In the genomic region with DNA sequence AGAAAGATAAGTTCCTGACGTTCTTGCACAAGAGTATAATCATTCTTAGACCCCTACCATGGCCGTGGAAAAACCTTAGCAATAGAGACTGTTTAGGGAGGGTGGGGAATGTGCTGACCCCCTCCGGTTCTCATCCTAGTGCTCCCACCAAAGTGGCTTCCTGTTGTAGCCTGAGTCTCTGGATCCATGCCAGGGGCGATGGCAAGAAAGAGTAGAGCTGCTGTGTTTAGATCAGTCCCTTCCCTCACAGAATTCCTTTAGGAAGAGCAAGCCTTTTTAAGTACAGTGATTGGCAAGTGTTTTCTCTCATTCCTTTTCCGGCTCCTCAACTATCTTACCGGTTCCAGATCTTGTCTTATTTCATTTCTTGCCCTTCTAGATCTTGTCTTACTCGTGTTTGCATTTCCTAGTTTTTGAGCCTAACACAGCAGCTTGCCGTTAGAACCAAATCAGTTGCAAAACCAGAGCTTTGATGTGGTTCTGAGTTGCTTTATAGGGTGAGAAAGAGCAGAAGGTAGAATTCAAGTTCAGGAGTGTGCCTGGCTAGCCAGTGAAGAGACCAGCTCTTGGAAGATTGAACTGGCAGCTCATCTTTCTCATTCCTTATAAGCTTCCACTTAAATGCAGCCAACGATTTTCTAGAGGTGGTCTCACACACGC, we compare ENCODE assay signal across 9 mouse cellular contexts. TPM values are rescaled to one million over a fixed set of nuclear protein-coding genes. Genes with fewer than 3 reads are reported as not detected.
DNase-seq lines count a peak whose midpoint lies in the region; ATAC-seq and TF ChIP-seq lines count a peak whose summit lies in the region.
"Had no signal": no experiment of that assay in that cellular context is flagged by ENCODE, and none has a peak within 500 bp of the region (broad histone marks: within the 10 kb centered on the region; RNA-seq: fewer than 3 reads in every experiment).

No protein-coding gene starts in this region.

- H3K9me3 ChIP-seq in neural tube, embryonic 11.5 days (ENCODE audit: control insufficient read depth, low read length), result no peaks in the 10 kb centered on the region
- H3K9me3 ChIP-seq in heart, postnatal 0 days (replicated peaks; ENCODE audit: control insufficient read depth, low read length), result no peaks in the 10 kb centered on the region
- H3K9me3 ChIP-seq in limb, embryonic 14.5 days (ENCODE audit: control insufficient read depth, low read length), result no peaks in the 10 kb centered on the region
- H3K9me3 ChIP-seq in neural tube, embryonic 12.5 days, result no peaks in the 10 kb centered on the region

- no peak for TF ChIP-seq POLR2A in limb, embryonic 14.5 days (IDR thresholded peaks at IDR 0.05; ENCODE audit: borderline replicate concordance, extremely low read depth, insufficient read depth, insufficient read length)

- peaks cover 24% of the 10 kb centered on the region for H3K4me1 ChIP-seq in neural tube, embryonic 11.5 days (ENCODE audit: control insufficient read depth, insufficient read depth, low read length)
- peaks cover 53% of the 10 kb centered on the region for H3K4me1 ChIP-seq in heart, postnatal 0 days (ENCODE audit: control insufficient read depth, insufficient read depth)
- peaks cover 40% of the 10 kb centered on the region for H3K4me1 ChIP-seq in limb, embryonic 14.5 days (ENCODE audit: control insufficient read depth, insufficient read depth, low read length)
- H3K4me1 ChIP-seq in neural tube, embryonic 12.5 days, result peaks cover 49% of the 10 kb centered on the region

- H3K27ac ChIP-seq in neural tube, embryonic 11.5 days (ENCODE audit: low read depth, low read length), result no peak overlapping the region
- H3K27ac ChIP-seq in heart, postnatal 0 days (ENCODE audit: low read depth), result peak overlapping the region; percentile 92
- H3K27ac ChIP-seq in limb, embryonic 14.5 days (replicated peaks; ENCODE audit: low read depth, low read length), result no peak overlapping the region
- H3K27ac ChIP-seq in neural tube, embryonic 12.5 days, result no peak overlapping the region

- H3K4me3 ChIP-seq in neural tube, embryonic 11.5 days (ENCODE audit: low read depth, low read length), result peak overlapping the region; percentile 92
- peak overlapping the region; percentile 93 for H3K4me3 ChIP-seq in heart, postnatal 0 days (ENCODE audit: low read depth, low read length)
- H3K4me3 ChIP-seq in limb, embryonic 14.5 days (replicated peaks; ENCODE audit: low read length), result peak overlapping the region; percentile 74
- H3K4me3 ChIP-seq in neural tube, embryonic 12.5 days, result peak overlapping the region; percentile 96

- TF ChIP-seq CTCF in heart, postnatal 0 days (IDR thresholded peaks at IDR 0.05; ENCODE audit: low read depth), result no peak

- peak overlapping the region; percentile 97 for H3K4me2 ChIP-seq in neural tube, embryonic 11.5 days (ENCODE audit: low read depth)
- peak overlapping the region; percentile 97 for H3K4me2 ChIP-seq in heart, postnatal 0 days (ENCODE audit: low read depth, low read length)
- H3K4me2 ChIP-seq in limb, embryonic 14.5 days (replicated peaks; ENCODE audit: low read depth, low read length, severe bottlenecking), result peak overlapping the region; percentile 96
- peak overlapping the region; percentile 99 for H3K4me2 ChIP-seq in neural tube, embryonic 12.5 days (replicated peaks)

- H3K9ac ChIP-seq in neural tube, embryonic 11.5 days (ENCODE audit: low read length), result no peak overlapping the region
- peak overlapping the region; percentile 97 for H3K9ac ChIP-seq in heart, postnatal 0 days (replicated peaks; ENCODE audit: low read depth, low read length)
- H3K9ac ChIP-seq in limb, embryonic 14.5 days (ENCODE audit: low read depth, low read length, severe bottlenecking), result no peak overlapping the region
- 0 out of 2 replicates have a peak overlapping the region, but pooled peaks have one; percentile 9 for H3K9ac ChIP-seq in neural tube, embryonic 12.5 days

- 36% methylated on average over 10 of the region's 10 CpGs for WGBS in neural tube, embryonic 11.5 days
- 11% methylated on average over 10 of the region's 10 CpGs for WGBS in heart, postnatal 0 days
- WGBS in limb, embryonic 14.5 days, result 26% methylated on average over 10 of the region's 10 CpGs
- WGBS in neural tube, embryonic 12.5 days, result 41% methylated on average over 10 of the region's 10 CpGs

- TF ChIP-seq EP300 in heart, postnatal 0 days (IDR thresholded peaks at IDR 0.05; ENCODE audit: low read depth), result no peak

- no peak for ATAC-seq in neural tube, embryonic 11.5 days (ENCODE audit: insufficient read depth, low FRiP score, low TSS enrichment)
- no peak for ATAC-seq in heart, postnatal 0 days (ENCODE audit: insufficient read depth, low read depth)
- no peak for ATAC-seq in limb, embryonic 14.5 days (ENCODE audit: low FRiP score, low read depth)
- no peak for ATAC-seq in neural tube, embryonic 12.5 days (ENCODE audit: low FRiP score, low read depth)

- no peaks in the 10 kb centered on the region; the same call in 1 of the 2 replicates for H3K36me3 ChIP-seq in neural tube, embryonic 11.5 days (ENCODE audit: control insufficient read depth, insufficient read depth, low read length)
- peaks cover 9% of the 10 kb centered on the region for H3K36me3 ChIP-seq in heart, postnatal 0 days (replicated peaks; ENCODE audit: control insufficient read depth, insufficient read depth, low read length)
- no peaks in the 10 kb centered on the region; the same call in 1 of the 2 replicates for H3K36me3 ChIP-seq in limb, embryonic 14.5 days (ENCODE audit: control insufficient read depth, insufficient read depth, low read length)
- H3K36me3 ChIP-seq in neural tube, embryonic 12.5 days, result no peaks in the 10 kb centered on the region

- no peak for DNase-seq in neural tube, embryonic 11.5 days (ENCODE audit: low spot score)
- DNase-seq in neural tube, embryonic 10.5 days (ENCODE audit: extremely low spot score, low spot score), result no peak
- DNase-seq in cerebellum, adult 8-10 months, result peak; percentile 50
- DNase-seq in heart, postnatal 0 days (ENCODE audit: low spot score), result no peak
- DNase-seq in limb, embryonic 14.5 days (ENCODE audit: low spot score), result no peak
- DNase-seq in embryo, embryonic 11 days, result no peak
- no peak for DNase-seq in layer of hippocampus, adult 18-20 months (ENCODE audit: low spot score in 2 of 2)

- H3K27me3 ChIP-seq in neural tube, embryonic 11.5 days (ENCODE audit: control insufficient read depth, insufficient read depth, low read length), result peaks cover 8% of the 10 kb centered on the region
- H3K27me3 ChIP-seq in heart, postnatal 0 days (ENCODE audit: control insufficient read depth, insufficient read depth, low read length), result no peaks in the 10 kb centered on the region
- 0 out of 2 replicates have a peak, but pooled peaks cover 12% of the 10 kb centered on the region for H3K27me3 ChIP-seq in limb, embryonic 14.5 days (ENCODE audit: control insufficient read depth, insufficient read depth, low read length)
- peaks cover 18% of the 10 kb centered on the region for H3K27me3 ChIP-seq in neural tube, embryonic 12.5 days (replicated peaks)

RNA-seq across cellular contexts. Expression of a gene that starts 1.9 kb away (rescaled TPM):
- 28.5 and 29.2 TPM in 2 replicates for polyA plus RNA-seq in neural tube, embryonic 11.5 days (2014; fragmentation: Nextera tagmentation; extraction: Ambion mirVana)
- 39.4 and 44.2 TPM in 2 replicates for total RNA-seq in heart, postnatal 0 days (2014; rRNA removed; ENCODE audit: low replicate concordance)
- polyA plus RNA-seq in heart, postnatal 0 days (2015; fragmentation: Nextera tagmentation; extraction: Ambion mirVana), result 39.9 and 48.4 TPM in 2 replicates
- polyA plus RNA-seq in limb, embryonic 14.5 days (2012; rRNA removed), result 7.9 and 8.0 TPM in 2 replicates
- polyA plus RNA-seq in limb, embryonic 14.5 days (2014; fragmentation: Nextera tagmentation; extraction: Ambion mirVana), result 24.4 and 27.9 TPM in 2 replicates
- polyA plus RNA-seq in neural tube, embryonic 12.5 days (2016; fragmentation: Nextera tagmentation; extraction: Ambion mirVana), result 25.2 and 25.4 TPM in 2 replicates
- 10 to 100 TPM; 71.4 to 77.5 TPM for total RNA-seq in layer of hippocampus, adult 18-20 months (2021)

RNA-seq across cellular contexts. Expression of a gene that starts 15.0 kb away (rescaled TPM):
- 0.90 and 0.96 TPM in 2 replicates for polyA plus RNA-seq in neural tube, embryonic 11.5 days (2014; fragmentation: Nextera tagmentation; extraction: Ambion mirVana)
- total RNA-seq in heart, postnatal 0 days (2014; rRNA removed; ENCODE audit: low replicate concordance), result 5.7 and 6.8 TPM in 2 replicates
- 3.3 and 3.4 TPM in 2 replicates for polyA plus RNA-seq in heart, postnatal 0 days (2015; fragmentation: Nextera tagmentation; extraction: Ambion mirVana)
- polyA plus RNA-seq in limb, embryonic 14.5 days (2012; rRNA removed), result 1.7 and 1.8 TPM in 2 replicates
- 0.88 and 1.4 TPM in 2 replicates for polyA plus RNA-seq in limb, embryonic 14.5 days (2014; fragmentation: Nextera tagmentation; extraction: Ambion mirVana)
- 1.6 and 1.9 TPM in 2 replicates for polyA plus RNA-seq in neural tube, embryonic 12.5 days (2016; fragmentation: Nextera tagmentation; extraction: Ambion mirVana)
- 1 to 10 TPM; 6.5 to 6.7 TPM for total RNA-seq in layer of hippocampus, adult 18-20 months (2021)

RNA-seq across cellular contexts. Expression of a gene that starts 19.2 kb away (rescaled TPM):
- 0.24 and 0.39 TPM in 2 replicates for polyA plus RNA-seq in neural tube, embryonic 11.5 days (2014; fragmentation: Nextera tagmentation; extraction: Ambion mirVana)
- 1.6 and 7.6 TPM in 2 replicates for total RNA-seq in heart, postnatal 0 days (2014; rRNA removed; ENCODE audit: low replicate concordance)
- polyA plus RNA-seq in heart, postnatal 0 days (2015; fragmentation: Nextera tagmentation; extraction: Ambion mirVana), result 2.0 and 2.6 TPM in 2 replicates
- polyA plus RNA-seq in limb, embryonic 14.5 days (2012; rRNA removed), result 2.0 and 2.1 TPM in 2 replicates
- polyA plus RNA-seq in limb, embryonic 14.5 days (2014; fragmentation: Nextera tagmentation; extraction: Ambion mirVana), result 0.74 and 0.82 TPM in 2 replicates
- polyA plus RNA-seq in neural tube, embryonic 12.5 days (2016; fragmentation: Nextera tagmentation; extraction: Ambion mirVana), result 0.41 and 1.1 TPM in 2 replicates
- 1 to 10 TPM; 2.2 to 2.5 TPM for total RNA-seq in layer of hippocampus, adult 18-20 months (2021)

RNA-seq across cellular contexts. Expression of a gene that starts 25.1 kb away (rescaled TPM):
- not detected in 2 replicates for polyA plus RNA-seq in neural tube, embryonic 11.5 days (2014; fragmentation: Nextera tagmentation; extraction: Ambion mirVana)
- not detected in 2 replicates for total RNA-seq in heart, postnatal 0 days (2014; rRNA removed; ENCODE audit: low replicate concordance)
- not detected in 2 replicates for polyA plus RNA-seq in heart, postnatal 0 days (2015; fragmentation: Nextera tagmentation; extraction: Ambion mirVana)
- 1.00 TPM in 1 of 2 replicates, not detected in the other for polyA plus RNA-seq in limb, embryonic 14.5 days (2012; rRNA removed)
- polyA plus RNA-seq in limb, embryonic 14.5 days (2014; fragmentation: Nextera tagmentation; extraction: Ambion mirVana), result not detected in 2 replicates
- polyA plus RNA-seq in neural tube, embryonic 12.5 days (2016; fragmentation: Nextera tagmentation; extraction: Ambion mirVana), result not detected in 2 replicates
- total RNA-seq in layer of hippocampus, adult 18-20 months (2021), result not detected
- total RNA-seq: adrenal gland, postnatal 36 days had no signal

RNA-seq across cellular contexts. Expression of a gene that starts 32.1 kb away (rescaled TPM):
- 10.9 and 12.6 TPM in 2 replicates for polyA plus RNA-seq in neural tube, embryonic 11.5 days (2014; fragmentation: Nextera tagmentation; extraction: Ambion mirVana)
- total RNA-seq in heart, postnatal 0 days (2014; rRNA removed; ENCODE audit: low replicate concordance), result 0.19 and 0.38 TPM in 2 replicates
- 0.03 and 0.07 TPM in 2 replicates for polyA plus RNA-seq in heart, postnatal 0 days (2015; fragmentation: Nextera tagmentation; extraction: Ambion mirVana)
- 0.16 and 0.17 TPM in 2 replicates for polyA plus RNA-seq in limb, embryonic 14.5 days (2012; rRNA removed)
- 0.03 TPM in 1 of 2 replicates, not detected in the other for polyA plus RNA-seq in limb, embryonic 14.5 days (2014; fragmentation: Nextera tagmentation; extraction: Ambion mirVana)
- polyA plus RNA-seq in neural tube, embryonic 12.5 days (2016; fragmentation: Nextera tagmentation; extraction: Ambion mirVana), result 21.7 and 24.0 TPM in 2 replicates
- 100 to 1,000 TPM; 261 to 266 TPM for total RNA-seq in layer of hippocampus, adult 18-20 months (2021)

Comparison
In these comparisons a context has a peak if more than half of its experiments do, and no peak if none do; other contexts are left out.
1. H3K9ac ChIP-seq: peak in heart, postnatal 0 days (single experiment) and neural tube, embryonic 12.5 days (single experiment); none in neural tube, embryonic 11.5 days (single experiment) and limb, embryonic 14.5 days (single experiment).
2. Peak in every context shown above with its lines, with median percentiles within 50 percentile points of each other: H3K4me2 ChIP-seq and H3K4me3 ChIP-seq.